Mouse (Mus musculus) MEL (cell line): ENCODE results near the gene Tchp. TPM values are rescaled to one million over a fixed set of nuclear protein-coding genes. Genes with fewer than 3 reads are reported as not detected.

ENCODE experiments used
- DNase-seq: peaks from one replicate; pipeline ENCODE4 v3.0.0; 2011; ENCODE audit warnings: low read depth, low spot score
- H3K27ac ChIP-seq: 2 replicates; pipeline ENCODE4 v1.5.1; 2012; ENCODE audit warnings: low read depth, mild to moderate bottlenecking, control low read depth, low read length, moderate library complexity; ENCODE audit not compliant: control insufficient read depth
- H3K27me3 ChIP-seq, 2 experiments: fragments of 150-350 bp in 1 of 2; sonication (generic) in 1 of 2; 2 replicates each; pipeline ENCODE4 v1.6.1; 2012; ENCODE audit warnings: low read length in 2 of 2, mild to moderate bottlenecking in 2 of 2, improper control_type of control experiment in 1 of 2, moderate library complexity in 1 of 2; ENCODE audit not compliant: insufficient read depth in 2 of 2, control insufficient read depth in 1 of 2
- H3K36me3 ChIP-seq, 2 experiments: 2 replicates each; pipeline ENCODE4 v1.6.1; 2012 to 2014; ENCODE audit warnings: low read length in 2 of 2, improper control_type of control experiment in 1 of 2, inconsistent platforms in 1 of 2, mild to moderate bottlenecking in 1 of 2; ENCODE audit not compliant: insufficient read depth in 2 of 2, control insufficient read depth in 1 of 2
- H3K4me1 ChIP-seq, 2 experiments: fragments of 150-350 bp in 1 of 2; sonication (generic) in 1 of 2; 2 replicates each; pipeline ENCODE4 v1.6.1; 2012; ENCODE audit warnings: low read length in 2 of 2, improper control_type of control experiment in 1 of 2, mild to moderate bottlenecking in 1 of 2; ENCODE audit not compliant: insufficient read depth in 2 of 2, control insufficient read depth in 1 of 2
- H3K4me3 ChIP-seq, 2 experiments: fragments of 150-350 bp in 1 of 2; sonication (generic) in 1 of 2; 2 replicates each; pipeline ENCODE4 v1.5.1; 2012; ENCODE audit warnings: low read depth in 2 of 2, low read length in 2 of 2, mild to moderate bottlenecking in 2 of 2, moderate library complexity in 2 of 2, control low read depth in 1 of 2, improper control_type of control experiment in 1 of 2; ENCODE audit not compliant: control insufficient read depth in 1 of 2, insufficient read depth in 1 of 2
- H3K79me2 ChIP-seq: 2 replicates; pipeline ENCODE4 v1.6.1; 2012; ENCODE audit warnings: mild to moderate bottlenecking, low read length, moderate library complexity; ENCODE audit not compliant: control insufficient read depth, poor library complexity, insufficient read depth
- H3K9ac ChIP-seq: 2 replicates; pipeline ENCODE4 v1.6.1; 2012; ENCODE audit warnings: low read depth, mild to moderate bottlenecking, control low read depth, low read length, moderate library complexity; ENCODE audit not compliant: control insufficient read depth, poor library complexity, severe bottlenecking
- H3K9me3 ChIP-seq: fragments of 150-350 bp; sonication (generic); replicated peaks from 2 replicates; pipeline ENCODE4 v1.6.1; 2012; ENCODE audit warnings: mild to moderate bottlenecking, low read length, improper control_type of control experiment, moderate library complexity; ENCODE audit not compliant: insufficient read depth
- BHLHE40 ChIP-seq: IDR thresholded peaks from 2 replicates; pipeline ENCODE4 v1.6.1; 2012; ENCODE audit warnings: low read depth, mild to moderate bottlenecking, inconsistent platforms, low read length, improper control_type of control experiment, borderline replicate concordance
- CHD1 ChIP-seq: IDR thresholded peaks from 2 replicates; pipeline ENCODE4 v1.6.1; 2012; ENCODE audit warnings: low read depth, mild to moderate bottlenecking, inconsistent platforms, low read length, improper control_type of control experiment
- CHD2 ChIP-seq: IDR thresholded peaks from 2 replicates; pipeline ENCODE4 v1.6.1; 2011; ENCODE audit warnings: low read length, improper control_type of control experiment
- CTCF ChIP-seq, 3 experiments: IDR thresholded peaks in 2 of 3; conservative IDR thresholded peaks in 1 of 3; 2 replicates each; pipeline ENCODE4 v1.5.1; 2011 to 2012; ENCODE audit warnings: low read length in 3 of 3, low read depth in 2 of 3, mild to moderate bottlenecking in 2 of 3, improper control_type of control experiment in 1 of 3, inconsistent platforms in 1 of 3, mixed read lengths in 1 of 3, moderate library complexity in 1 of 3; ENCODE audit not compliant: control insufficient read depth in 1 of 3, insufficient read depth in 1 of 3, poor library complexity in 1 of 3, severe bottlenecking in 1 of 3
- E2F4 ChIP-seq: IDR thresholded peaks from 2 replicates; pipeline ENCODE4 v1.6.1; 2011; ENCODE audit warnings: low read depth, low read length, improper control_type of control experiment, borderline replicate concordance
- ELF1 ChIP-seq: IDR thresholded peaks from 2 replicates; pipeline ENCODE4 v1.6.1; 2014; ENCODE audit warnings: low read depth, mild to moderate bottlenecking, inconsistent platforms, low read length, improper control_type of control experiment, moderate library complexity
- EP300 ChIP-seq, 2 experiments: IDR thresholded peaks; 2 replicates each; pipeline ENCODE4 v1.6.1; 2011; ENCODE audit warnings: improper control_type of control experiment in 2 of 2, low read length in 2 of 2, low read depth in 1 of 2, mild to moderate bottlenecking in 1 of 2
- ETS1 ChIP-seq: IDR thresholded peaks from 2 replicates; pipeline ENCODE4 v1.6.1; 2012; ENCODE audit warnings: low read depth, mild to moderate bottlenecking, inconsistent platforms, low read length, improper control_type of control experiment, moderate library complexity
- HCFC1 ChIP-seq: IDR thresholded peaks from 2 replicates; pipeline ENCODE4 v1.6.1; 2012; ENCODE audit warnings: low read depth, mild to moderate bottlenecking, inconsistent platforms, low read length, improper control_type of control experiment, moderate library complexity
- JUND ChIP-seq: IDR thresholded peaks from 2 replicates; pipeline ENCODE4 v1.6.1; 2011; ENCODE audit warnings: low read depth, mild to moderate bottlenecking, improper control_type of control experiment, low read length
- KAT2A ChIP-seq: conservative IDR thresholded peaks from 2 replicates; pipeline ENCODE4 v1.6.1; 2012; ENCODE audit warnings: low read depth, low read length, improper control_type of control experiment, inconsistent platforms
- MAFK ChIP-seq: IDR thresholded peaks from 2 replicates; pipeline ENCODE4 v1.6.1; 2011; ENCODE audit warnings: low read depth, mild to moderate bottlenecking, low read length, improper control_type of control experiment, borderline replicate concordance
- MXI1 ChIP-seq: IDR thresholded peaks from 2 replicates; pipeline ENCODE4 v1.6.1; 2011; ENCODE audit warnings: mild to moderate bottlenecking, low read depth, low read length, improper control_type of control experiment
- MYB ChIP-seq: IDR thresholded peaks from 2 replicates; pipeline ENCODE4 v1.6.1; 2011; ENCODE audit warnings: mild to moderate bottlenecking, low read depth, low read length, improper control_type of control experiment
- MYC ChIP-seq: IDR thresholded peaks from 2 replicates; pipeline ENCODE4 v1.6.1; 2011; ENCODE audit warnings: low read depth, mild to moderate bottlenecking, low read length, improper control_type of control experiment, moderate library complexity
- NELFE ChIP-seq: IDR thresholded peaks from 2 replicates; pipeline ENCODE4 v1.6.1; 2011; ENCODE audit warnings: low read depth, low read length, improper control_type of control experiment
- NRF1 ChIP-seq: IDR thresholded peaks from 2 replicates; pipeline ENCODE4 v1.6.1; 2014; ENCODE audit warnings: low read depth, mild to moderate bottlenecking, inconsistent platforms, low read length, improper control_type of control experiment, moderate library complexity; ENCODE audit not compliant: poor library complexity, insufficient read depth, severe bottlenecking
- POLR2AphosphoS2 ChIP-seq: IDR thresholded peaks from 2 replicates; pipeline ENCODE4 v1.6.1; 2011; ENCODE audit warnings: low read length, improper control_type of control experiment
- RAD21 ChIP-seq: IDR thresholded peaks from 2 replicates; pipeline ENCODE4 v1.6.1; 2011; ENCODE audit warnings: mild to moderate bottlenecking, low read depth, low read length, improper control_type of control experiment
- SMC3 ChIP-seq: IDR thresholded peaks from 2 replicates; pipeline ENCODE4 v1.6.1; 2011; ENCODE audit warnings: low read depth, low read length, improper control_type of control experiment
- TBP ChIP-seq: IDR thresholded peaks from 2 replicates; pipeline ENCODE4 v1.8.0; 2011; ENCODE audit warnings: low read depth, low read length, improper control_type of control experiment
- TCF12 ChIP-seq: IDR thresholded peaks from 2 replicates; pipeline ENCODE4 v1.6.1; 2014; ENCODE audit warnings: low read depth, mild to moderate bottlenecking, inconsistent platforms, low read length, improper control_type of control experiment, moderate library complexity
- UBTF ChIP-seq: IDR thresholded peaks from 2 replicates; pipeline ENCODE4 v1.6.1; 2012; ENCODE audit warnings: low read depth, mild to moderate bottlenecking, inconsistent platforms, low read length, improper control_type of control experiment, moderate library complexity, borderline replicate concordance; ENCODE audit not compliant: insufficient read depth
- USF2 ChIP-seq, 2 experiments: IDR thresholded peaks; 2 replicates each; pipeline ENCODE4 v1.6.1; 2011 to 2012; ENCODE audit warnings: improper control_type of control experiment in 2 of 2, low read length in 2 of 2, borderline replicate concordance in 1 of 2, inconsistent platforms in 1 of 2, low read depth in 1 of 2, mild to moderate bottlenecking in 1 of 2; ENCODE audit not compliant: insufficient read depth in 1 of 2
- ZC3H11A ChIP-seq: IDR thresholded peaks from 2 replicates; pipeline ENCODE4 v1.6.1; 2012; ENCODE audit warnings: low read depth, mild to moderate bottlenecking, inconsistent platforms, low read length, improper control_type of control experiment
- ZMIZ1 ChIP-seq: IDR thresholded peaks from 2 replicates; pipeline ENCODE4 v1.6.1; 2012; ENCODE audit warnings: low read depth, mild to moderate bottlenecking, inconsistent platforms, low read length, improper control_type of control experiment, moderate library complexity
- polyA plus RNA-seq, 2 experiments: library from polyadenylated mRNA; stranded (reverse) in 1 of 2; unstranded in 1 of 2; fragments of >175 nt in 1 of 2; fragments of >200 nt in 1 of 2; gene quantifications; 2 replicates each; pipeline versions ENCODE4 v1.2.1 to v1.2.4; 2012; ENCODE audit warnings: low replicate concordance in 2 of 2, low read depth in 1 of 2; ENCODE audit not compliant: insufficient read length in 2 of 2, insufficient read depth in 1 of 2, missing spikeins in 1 of 2
- total RNA-seq: library from RNA; depleted of rRNA; stranded (reverse); fragments of 300-350 nt; gene quantifications from 2 replicates; pipeline ENCODE4 v1.2.3, GENCODE M21; 2012

Gene Tchp
- total and polyA plus RNA-seq, 3 experiments, result 13.6 to 21.1 TPM; not detected in 1

GRCm38 (mm10) chr5:114733606-114734005 lies 26.0 kb downstream of the Tchp start:
- H3K27ac ChIP-seq, result no peak overlapping the region
- no peak overlapping the region for H3K9ac ChIP-seq
- no peaks in the 10 kb centered on the region for H3K27me3 ChIP-seq
- H3K4me3 ChIP-seq, result no peak overlapping the region
- no peak for TF ChIP-seq TCF12
- no peak for TF ChIP-seq POLR2AphosphoS2
- no peak for TF ChIP-seq JUND
- no peak for TF ChIP-seq CHD2
- no peak for TF ChIP-seq E2F4
- no peak for TF ChIP-seq EP300 (IDR thresholded peaks at IDR 0.05; ENCODE audit: low read depth in 1 of 2, low read length in 2 of 2)
- TF ChIP-seq ZC3H11A, result no peak
- no peak for TF ChIP-seq MYB
- TF ChIP-seq MYC, result no peak
- no peak for TF ChIP-seq ETS1
- no peak for TF ChIP-seq USF2 (IDR thresholded peaks at IDR 0.05; ENCODE audit: borderline replicate concordance in 1 of 2, insufficient read depth in 1 of 2, low read depth in 1 of 2, low read length in 2 of 2)
- TF ChIP-seq ELF1, result no peak
- TF ChIP-seq BHLHE40, result no peak
- no peak for TF ChIP-seq RAD21
- TF ChIP-seq MAFK, result no peak
- peaks cover 0 to 11% of the 10 kb centered on the region in 2 experiments; a peak in 2 of 4 replicates for H3K36me3 ChIP-seq
- DNase-seq, result no peak
- H3K9me3 ChIP-seq, result no peaks in the 10 kb centered on the region
- no peaks in the 10 kb centered on the region for H3K79me2 ChIP-seq
- H3K4me1 ChIP-seq, result no peaks in the 10 kb centered on the region

GRCm38 (mm10) chr5:114737090-114737887 lies 29.7 kb downstream of the Tchp start:
- Histone ChIP-seq H3K4me3 (no peak overlapping the region), H3K27me3 (no peaks in the 10 kb centered on the region), H3K27ac (no peak overlapping the region), H3K9ac (no peak overlapping the region), H3K79me2 (no peaks in the 10 kb centered on the region), H3K36me3 (peaks cover 0 to 14% of the 10 kb centered on the region in 2 experiments; a peak in 2 of 4 replicates), H3K9me3 (no peaks in the 10 kb centered on the region), H3K4me1 (no peaks in the 10 kb centered on the region)
- DNase-seq, result no peak
- no peak for TF ChIP-seq TCF12
- TF ChIP-seq ELF1, result no peak
- no peak for TF ChIP-seq BHLHE40
- TF ChIP-seq MYC, result no peak
- TF ChIP-seq CHD2, result no peak
- TF ChIP-seq RAD21, result no peak
- TF ChIP-seq NELFE, result no peak
- TF ChIP-seq KAT2A, result no peak
- no peak for TF ChIP-seq USF2 (IDR thresholded peaks at IDR 0.05; ENCODE audit: borderline replicate concordance in 1 of 2, insufficient read depth in 1 of 2, low read depth in 1 of 2, low read length in 2 of 2)
- TF ChIP-seq CTCF (IDR thresholded peaks at IDR 0.05 in 2 of 3, conservative IDR thresholded peaks at IDR 0.05 in 1 of 3; ENCODE audit: control insufficient read depth in 1 of 3, insufficient read depth in 1 of 3, low read depth in 2 of 3, low read length in 3 of 3, poor library complexity in 1 of 3, severe bottlenecking in 1 of 3), result no peak
- no peak for TF ChIP-seq HCFC1
- no peak for TF ChIP-seq POLR2AphosphoS2
- no peak for TF ChIP-seq SMC3
- no peak for TF ChIP-seq ZMIZ1
- TF ChIP-seq TBP, result no peak
- TF ChIP-seq CHD1, result no peak
- no peak for TF ChIP-seq MYB
- TF ChIP-seq UBTF, result no peak
- TF ChIP-seq MXI1, result no peak
- TF ChIP-seq NRF1, result no peak
